Mouse (Mus musculus) gastrocnemius, postnatal 25 days (tissue): ENCODE measurements around the gene Mdm1. TPM values are rescaled to one million over a fixed set of nuclear protein-coding genes. Genes with fewer than 3 reads are reported as not detected.
"Not testable (repeated sequence)": the region's sequence is repeated elsewhere in the genome, so short reads cannot be mapped to it uniquely, and the experiment has no call there.

ENCODE experiments used
- DNase-seq: peaks from one replicate; pipeline ENCODE4 v3.0.0; 2022
- total RNA-seq, 2 experiments: library from RNA; stranded (reverse); gene quantifications; 1 replicate in 1 of 2; 2 replicates in 1 of 2; pipeline ENCODE4 v1.2.3; 2021

Gene Mdm1
- total RNA-seq, 2 experiments from 2014 or later, result 1.5 to 2.5 TPM

GRCm38 (mm10) chr10:118215719-118216393 is 74.2 kb downstream of the Mdm1 start:
- not testable (repeated sequence) for DNase-seq

Other genes with a start within 250 kb of the Mdm1 start
- gene Il22, start 63.1 kb downstream of the Mdm1 start, total RNA-seq, result not detected
- gene Gm32717, start 99.0 kb downstream of the Mdm1 start, total RNA-seq, result under 1 TPM; 0.38 to 0.54 TPM
- gene Gm32802, start 116.9 kb downstream of the Mdm1 start, total RNA-seq, result under 1 TPM; 0.38 to 0.54 TPM
- not detected for gene Iltifb, start 153.2 kb downstream of the Mdm1 start, total RNA-seq
- gene Gm9040, start 185.2 kb downstream of the Mdm1 start, total RNA-seq, result not detected
- gene Gm9044, start 190.6 kb downstream of the Mdm1 start, total RNA-seq, result not detected
- gene Gm9045, start 196.0 kb downstream of the Mdm1 start, total RNA-seq, result not detected
- gene Gm9046, start 201.4 kb downstream of the Mdm1 start, total RNA-seq, result not detected
- gene Gm9048, start 206.9 kb downstream of the Mdm1 start, total RNA-seq, result not detected
- gene Gm9049, start 212.3 kb downstream of the Mdm1 start, total RNA-seq, result not detected